Mouse (Mus musculus): ENCODE measurements around the gene Clba1. TPM values are rescaled to one million over a fixed set of nuclear protein-coding genes. Genes with fewer than 3 reads are reported as not detected.

The Clba1 gene
- polyA plus RNA-seq, 1 experiment from 2014 or later = 24.2 TPM

DNA sequence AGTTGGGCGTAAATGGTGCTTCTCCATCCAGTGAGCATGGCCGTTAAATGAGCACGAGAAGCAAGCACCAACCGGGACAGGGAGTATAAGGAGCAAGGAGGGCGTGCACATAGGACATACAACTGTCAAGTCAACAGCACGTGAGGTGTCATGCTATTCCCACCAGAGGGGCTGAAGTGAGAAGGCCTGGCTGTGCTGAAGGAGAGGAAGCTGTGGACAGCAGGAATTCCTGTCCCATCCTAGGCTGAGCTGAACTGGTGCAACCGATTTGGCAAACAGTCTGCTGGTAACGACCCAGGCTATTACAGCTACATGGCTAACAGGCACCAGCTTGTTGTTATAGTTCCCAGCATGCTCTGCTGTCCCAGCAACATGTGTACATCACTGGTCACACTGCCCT lies 17.7 kb upstream of the Clba1 start:
- Histone ChIP-seq H3K4me3 (ENCODE audit: low read length) (no peak overlapping the region), H3K27ac (ENCODE audit: low read depth, low read length) (no peak overlapping the region), H3K9me3 (ENCODE audit: control insufficient read depth, low read length) (no peaks in the 10 kb centered on the region), H3K27me3 (replicated peaks; ENCODE audit: control insufficient read depth, insufficient read depth, low read length) (no peaks in the 10 kb centered on the region), H3K4me2 (ENCODE audit: low read length) (no peak overlapping the region), H3K4me1 (ENCODE audit: control insufficient read depth, insufficient read depth, low read depth, low read length) (no peaks in the 10 kb centered on the region), H3K9ac (ENCODE audit: low read depth, low read length) (no peak overlapping the region), H3K36me3 (ENCODE audit: control insufficient read depth, insufficient read depth, low read length) (no peaks in the 10 kb centered on the region)
- ATAC-seq = no peak
- WGBS = 75% methylated on average over 8 of the region's 8 CpGs

DNA sequence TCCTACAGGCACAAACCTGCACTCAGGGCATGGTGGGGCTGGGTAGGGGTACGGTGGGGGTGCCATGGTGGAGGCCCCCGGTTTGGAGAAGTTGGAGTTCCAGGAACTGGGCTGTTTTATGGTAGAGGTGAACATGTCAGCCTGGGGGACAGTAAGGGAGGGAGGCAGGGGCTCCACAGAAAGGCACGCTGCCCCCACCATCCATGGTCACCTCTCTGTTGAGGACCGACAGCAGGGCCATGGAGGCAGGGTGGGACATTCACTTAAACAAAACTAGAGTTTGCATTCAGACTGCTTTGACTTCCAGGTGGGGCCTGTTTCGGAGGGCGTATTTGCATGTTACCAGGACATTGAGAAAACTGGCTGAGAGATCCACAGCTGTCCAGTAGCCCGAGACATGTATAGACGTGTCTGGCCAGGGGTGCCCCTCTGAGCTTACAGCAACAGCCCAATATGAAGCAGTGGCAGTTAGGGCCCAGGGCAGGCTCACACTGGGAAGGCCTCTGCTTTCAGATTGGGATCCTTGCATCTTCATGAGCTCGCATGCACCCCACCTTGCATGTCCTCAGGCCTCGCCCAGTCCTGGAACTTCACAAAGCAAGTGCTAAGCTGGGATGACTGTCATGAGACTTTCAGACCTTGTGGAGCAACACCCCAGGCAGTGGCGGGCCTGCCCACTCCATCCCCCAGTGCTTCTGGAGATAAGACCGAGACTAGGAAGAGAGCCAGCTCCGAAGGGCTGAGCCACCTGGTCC lies 15.0 kb upstream of the Clba1 start:
- ATAC-seq = no peak
- H3K4me2 ChIP-seq (ENCODE audit: low read length) = no peak overlapping the region
- H3K9ac ChIP-seq (ENCODE audit: low read depth, low read length) = no peak overlapping the region
- no peaks in the 10 kb centered on the region for H3K27me3 ChIP-seq (replicated peaks; ENCODE audit: control insufficient read depth, insufficient read depth, low read length)
- H3K27ac ChIP-seq (ENCODE audit: low read depth, low read length) = no peak overlapping the region
- peaks cover 10% of the 10 kb centered on the region for H3K4me1 ChIP-seq (ENCODE audit: control insufficient read depth, insufficient read depth, low read depth, low read length)
- H3K9me3 ChIP-seq (ENCODE audit: control insufficient read depth, low read length) = no peaks in the 10 kb centered on the region
- no peaks in the 10 kb centered on the region for H3K36me3 ChIP-seq (ENCODE audit: control insufficient read depth, insufficient read depth, low read length)
- 76% methylated on average over 13 of the region's 13 CpGs for WGBS
- H3K4me3 ChIP-seq (ENCODE audit: low read length) = no peak overlapping the region

DNA sequence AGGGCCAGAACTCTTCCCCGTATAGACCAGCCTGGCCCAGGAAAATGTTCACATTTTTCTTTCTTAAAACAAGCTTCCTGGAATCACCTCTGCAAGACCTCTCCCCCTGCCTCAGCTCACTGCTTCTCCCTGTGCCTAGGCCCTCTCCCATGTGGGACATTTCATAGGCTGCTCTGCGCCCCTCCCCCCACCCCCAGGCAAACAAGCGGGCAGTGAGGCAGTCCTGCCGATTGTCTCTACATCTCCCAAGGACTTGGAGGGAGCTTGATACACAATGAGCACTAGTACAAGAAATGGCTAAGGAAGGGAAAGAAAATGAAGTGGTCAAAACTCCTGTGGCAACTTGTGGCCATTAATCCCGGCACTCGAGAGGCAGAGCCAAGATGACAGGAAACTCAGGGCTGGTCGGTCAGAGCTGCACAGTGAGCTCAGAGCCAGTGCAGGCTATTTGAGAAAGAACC lies 14.4 kb upstream of the Clba1 start:
- no peak overlapping the region for H3K4me3 ChIP-seq (ENCODE audit: low read length)
- no peak overlapping the region for H3K9ac ChIP-seq (ENCODE audit: low read depth, low read length)
- no peak overlapping the region for H3K4me2 ChIP-seq (ENCODE audit: low read length)
- peaks cover 10% of the 10 kb centered on the region for H3K4me1 ChIP-seq (ENCODE audit: control insufficient read depth, insufficient read depth, low read depth, low read length)
- WGBS = 38% methylated on average over 7 of the region's 7 CpGs
- no peaks in the 10 kb centered on the region for H3K27me3 ChIP-seq (replicated peaks; ENCODE audit: control insufficient read depth, insufficient read depth, low read length)
- H3K27ac ChIP-seq (ENCODE audit: low read depth, low read length) = no peak overlapping the region
- ATAC-seq = no peak
- no peaks in the 10 kb centered on the region for H3K9me3 ChIP-seq (ENCODE audit: control insufficient read depth, low read length)
- no peaks in the 10 kb centered on the region for H3K36me3 ChIP-seq (ENCODE audit: control insufficient read depth, insufficient read depth, low read length)

DNA sequence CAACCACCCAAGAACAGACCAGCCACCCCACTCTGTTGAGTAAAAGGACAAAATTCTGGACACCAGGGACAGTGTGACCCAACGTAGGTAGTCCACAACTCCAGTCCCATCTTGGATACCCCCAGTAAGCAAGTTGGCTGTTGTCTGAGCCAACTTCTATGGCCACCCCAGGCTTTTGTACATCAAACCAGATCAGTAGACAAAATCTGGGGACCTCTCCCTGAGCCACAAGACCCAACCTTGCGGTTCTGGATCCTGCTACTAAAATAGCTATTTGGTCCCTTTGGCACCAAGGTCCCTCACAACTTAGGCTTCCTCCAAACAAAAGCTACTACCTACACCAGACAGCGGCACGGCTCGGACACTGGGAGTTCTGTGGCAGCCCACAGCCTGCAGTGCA lies 13.7 kb upstream of the Clba1 start:
- Histone ChIP-seq H3K27ac (ENCODE audit: low read depth, low read length) (no peak overlapping the region), H3K4me2 (ENCODE audit: low read length) (no peak overlapping the region), H3K4me1 (ENCODE audit: control insufficient read depth, insufficient read depth, low read depth, low read length) (peaks cover 10% of the 10 kb centered on the region), H3K27me3 (replicated peaks; ENCODE audit: control insufficient read depth, insufficient read depth, low read length) (no peaks in the 10 kb centered on the region), H3K9me3 (ENCODE audit: control insufficient read depth, low read length) (no peaks in the 10 kb centered on the region), H3K4me3 (ENCODE audit: low read length) (no peak overlapping the region), H3K9ac (ENCODE audit: low read depth, low read length) (no peak overlapping the region), H3K36me3 (ENCODE audit: control insufficient read depth, insufficient read depth, low read length) (no peaks in the 10 kb centered on the region)
- 84% methylated on average over 5 of the region's 5 CpGs for WGBS
- ATAC-seq = no peak

DNA sequence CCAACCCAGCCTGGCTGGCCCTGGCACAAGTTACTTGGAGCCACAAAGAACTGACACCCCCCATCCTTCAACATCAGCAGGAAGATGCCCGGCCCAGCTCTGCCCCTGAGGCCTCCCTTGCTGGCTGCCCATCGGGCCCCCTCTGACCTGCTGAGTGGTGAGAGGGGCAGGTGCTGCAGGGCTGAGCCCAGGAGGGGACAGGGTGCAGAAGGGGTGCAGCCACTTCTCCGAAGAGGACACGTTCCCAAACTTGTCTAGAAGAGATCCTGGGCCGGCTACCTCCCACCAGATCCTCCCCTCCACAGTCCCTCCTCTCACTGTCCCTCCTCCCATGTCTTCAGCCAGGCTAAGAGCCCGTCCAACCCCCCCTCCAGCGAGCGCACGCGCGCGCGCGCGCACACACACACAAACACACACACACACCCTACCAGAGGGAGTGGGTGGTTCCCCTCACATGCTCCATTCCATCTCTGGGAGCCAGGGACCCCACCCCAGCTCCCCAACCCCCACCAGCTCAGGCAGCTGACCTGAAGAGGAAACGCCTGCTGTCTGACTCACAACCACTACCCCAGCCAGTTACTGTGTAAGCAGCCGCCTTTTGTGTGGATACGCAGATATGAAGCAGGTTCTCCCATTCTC lies 13.2 kb upstream of the Clba1 start:
- H3K4me1 ChIP-seq (ENCODE audit: control insufficient read depth, insufficient read depth, low read depth, low read length) = peaks cover 10% of the 10 kb centered on the region
- no peak overlapping the region for H3K4me2 ChIP-seq (ENCODE audit: low read length)
- no peaks in the 10 kb centered on the region for H3K36me3 ChIP-seq (ENCODE audit: control insufficient read depth, insufficient read depth, low read length)
- no peaks in the 10 kb centered on the region for H3K27me3 ChIP-seq (replicated peaks; ENCODE audit: control insufficient read depth, insufficient read depth, low read length)
- H3K9me3 ChIP-seq (ENCODE audit: control insufficient read depth, low read length) = no peaks in the 10 kb centered on the region
- WGBS = 61% methylated on average over 18 of the region's 18 CpGs
- no peak overlapping the region for H3K27ac ChIP-seq (ENCODE audit: low read depth, low read length)
- ATAC-seq = no peak
- no peak overlapping the region for H3K4me3 ChIP-seq (ENCODE audit: low read length)
- H3K9ac ChIP-seq (ENCODE audit: low read depth, low read length) = no peak overlapping the region

DNA sequence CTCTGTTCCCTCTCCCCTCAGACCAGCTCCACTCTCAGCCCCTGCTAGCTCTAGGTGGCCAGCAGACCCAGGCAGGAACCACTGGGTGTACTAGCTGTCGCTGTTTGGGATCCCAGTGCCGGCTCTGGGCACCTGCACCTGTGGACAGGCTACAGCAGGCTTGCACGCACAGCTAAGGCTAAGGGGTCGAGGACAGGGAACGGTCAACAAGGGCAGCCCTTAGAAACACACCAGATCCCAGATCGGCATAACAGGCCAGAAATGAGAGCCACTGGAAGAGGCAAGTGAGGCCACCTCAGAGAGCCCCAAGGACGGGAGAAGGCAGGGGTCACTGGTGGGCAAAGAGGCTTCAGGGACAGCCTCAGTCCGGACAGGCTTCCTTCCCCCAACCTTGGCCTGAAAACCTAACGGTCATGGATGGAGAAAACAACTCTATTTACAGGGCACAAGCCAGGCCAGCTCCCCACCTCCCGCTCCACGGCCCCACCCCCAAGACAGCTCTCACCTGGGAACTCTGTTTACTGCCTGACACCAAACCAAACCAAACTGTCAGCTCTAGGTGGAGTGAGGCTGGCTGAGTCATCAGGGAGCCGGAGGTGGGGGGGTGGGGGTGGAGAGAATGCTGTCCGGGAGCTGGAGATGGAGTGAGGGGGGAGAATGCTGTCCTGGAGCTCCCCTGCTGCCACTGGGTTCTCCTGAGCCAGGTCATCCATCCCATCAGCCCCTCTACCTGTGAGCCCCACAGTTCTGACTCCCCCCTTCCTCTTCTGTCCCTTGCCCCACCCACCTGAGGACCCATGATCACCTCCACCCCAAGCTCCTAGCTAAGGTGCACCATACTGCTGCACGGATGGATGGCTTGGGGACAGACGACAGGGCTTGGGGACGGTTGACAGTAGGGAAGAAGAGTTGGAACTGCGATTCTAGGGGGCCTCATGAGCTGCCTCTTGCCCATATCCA lies 11.9 kb upstream of the Clba1 start:
- Histone ChIP-seq H3K27me3 (replicated peaks; ENCODE audit: control insufficient read depth, insufficient read depth, low read length) (peaks cover 6% of the 10 kb centered on the region), H3K9ac (ENCODE audit: low read depth, low read length) (no peak overlapping the region), H3K4me3 (ENCODE audit: low read length) (no peak overlapping the region), H3K4me2 (ENCODE audit: low read length) (no peak overlapping the region), H3K4me1 (ENCODE audit: control insufficient read depth, insufficient read depth, low read depth, low read length) (peaks cover 13% of the 10 kb centered on the region), H3K9me3 (ENCODE audit: control insufficient read depth, low read length) (no peaks in the 10 kb centered on the region), H3K36me3 (ENCODE audit: control insufficient read depth, insufficient read depth, low read length) (no peaks in the 10 kb centered on the region), H3K27ac (ENCODE audit: low read depth, low read length) (no peak overlapping the region)
- 66% methylated on average over 17 of the region's 17 CpGs for WGBS
- ATAC-seq = no peak

DNA sequence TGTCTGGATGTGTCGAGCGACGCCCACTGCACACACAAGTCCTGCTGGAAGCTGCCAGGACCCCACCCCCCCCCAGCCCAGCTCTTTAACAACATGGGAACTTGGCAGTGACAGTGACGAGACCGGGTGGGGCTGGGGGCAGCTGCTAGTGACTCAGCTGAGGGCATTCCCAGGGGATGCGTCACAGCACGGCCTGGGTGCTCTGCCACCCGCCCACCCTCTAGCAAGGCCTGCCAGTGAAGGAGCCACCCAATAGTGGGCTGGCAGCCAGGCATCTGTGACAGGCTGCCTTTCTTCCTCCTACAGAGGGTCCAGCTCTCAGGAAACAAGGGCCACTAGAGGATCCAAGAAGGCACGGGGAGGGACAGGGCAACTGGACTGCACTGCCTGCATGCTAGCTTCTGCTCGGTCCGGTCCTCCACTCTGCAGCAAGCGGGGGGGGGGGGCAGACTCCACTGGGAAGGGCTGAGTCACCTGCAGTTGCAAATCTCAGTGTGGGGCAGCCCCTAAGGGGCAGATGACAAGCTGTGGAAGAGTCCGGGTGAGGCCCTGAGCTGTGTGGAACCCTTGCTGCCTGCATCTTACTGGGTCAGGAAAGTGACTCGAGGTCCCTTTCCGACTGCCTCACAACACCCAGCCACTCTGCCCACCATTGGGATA lies 10.9 kb upstream of the Clba1 start:
- 50% methylated on average over 14 of the region's 15 CpGs for WGBS
- H3K4me2 ChIP-seq (ENCODE audit: low read length) = no peak overlapping the region
- no peak overlapping the region for H3K4me3 ChIP-seq (ENCODE audit: low read length)
- H3K9ac ChIP-seq (ENCODE audit: low read depth, low read length) = peak overlapping the region; percentile 14; the same call in 1 of the 2 replicates
- no peaks in the 10 kb centered on the region for H3K9me3 ChIP-seq (ENCODE audit: control insufficient read depth, low read length)
- no peak overlapping the region for H3K27ac ChIP-seq (ENCODE audit: low read depth, low read length)
- H3K36me3 ChIP-seq (ENCODE audit: control insufficient read depth, insufficient read depth, low read length) = no peaks in the 10 kb centered on the region
- H3K4me1 ChIP-seq (ENCODE audit: control insufficient read depth, insufficient read depth, low read depth, low read length) = peaks cover 19% of the 10 kb centered on the region
- peak; percentile 19; the same call in 1 of the 2 replicates for ATAC-seq
- peaks cover 6% of the 10 kb centered on the region for H3K27me3 ChIP-seq (replicated peaks; ENCODE audit: control insufficient read depth, insufficient read depth, low read length)

DNA sequence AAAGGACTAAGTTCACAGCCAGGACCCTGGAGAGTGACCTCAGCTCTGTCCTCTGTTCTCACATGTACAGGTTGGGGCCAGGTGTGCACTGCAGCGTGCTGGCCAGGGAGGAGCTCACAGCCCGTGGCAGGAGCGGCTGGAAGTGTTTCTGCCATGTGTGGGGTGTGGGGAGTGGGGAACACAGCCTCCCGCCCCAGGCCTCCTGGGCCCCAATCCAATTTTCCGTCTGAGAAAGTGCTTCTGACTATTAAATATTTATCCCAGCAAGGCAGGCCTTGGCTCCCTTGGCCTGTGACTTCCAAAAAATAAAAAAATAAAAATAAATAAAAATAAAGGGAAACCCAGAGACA lies 10.4 kb upstream of the Clba1 start:
- no peaks in the 10 kb centered on the region for H3K9me3 ChIP-seq (ENCODE audit: control insufficient read depth, low read length)
- H3K4me1 ChIP-seq (ENCODE audit: control insufficient read depth, insufficient read depth, low read depth, low read length) = peaks cover 19% of the 10 kb centered on the region
- no peak for ATAC-seq
- peak overlapping the region; percentile 14; the same call in 1 of the 2 replicates for H3K9ac ChIP-seq (ENCODE audit: low read depth, low read length)
- no peak overlapping the region for H3K4me3 ChIP-seq (ENCODE audit: low read length)
- H3K27ac ChIP-seq (ENCODE audit: low read depth, low read length) = no peak overlapping the region
- H3K36me3 ChIP-seq (ENCODE audit: control insufficient read depth, insufficient read depth, low read length) = no peaks in the 10 kb centered on the region
- 31% methylated on average over 5 of the region's 5 CpGs for whole genome bisulfite sequencing
- peaks cover 6% of the 10 kb centered on the region for H3K27me3 ChIP-seq (replicated peaks; ENCODE audit: control insufficient read depth, insufficient read depth, low read length)
- no peak overlapping the region for H3K4me2 ChIP-seq (ENCODE audit: low read length)

Data from hindbrain, embryonic 16.5 days (tissue).